Mouse (Mus musculus) kidney, embryonic 15.5 days (tissue): Measurements from ENCODE around the gene Crybg2. TPM values are rescaled to one million over a fixed set of nuclear protein-coding genes. Genes with fewer than 3 reads are reported as not detected.

ENCODE experiments used
- ATAC-seq: fragments of 200-750 bp; cut with Nextera tagmentation; replicated peaks from 2 replicates; pipeline ENCODE4 v1.8.0; 2017; ENCODE audit warnings: moderate TSS enrichment; ENCODE audit not compliant: low FRiP score
- H3K27ac ChIP-seq: fragments of 300-500 bp; sonication (generic); 2 replicates; pipeline ENCODE4 v1.5.1; 2015; ENCODE audit warnings: mild to moderate bottlenecking, inconsistent platforms
- H3K27me3 ChIP-seq: fragments of 300-500 bp; sonication (generic); 2 replicates; pipeline ENCODE4 v1.6.1; 2015; ENCODE audit warnings: inconsistent platforms
- H3K36me3 ChIP-seq: fragments of 300-500 bp; sonication (generic); 2 replicates; pipeline ENCODE4 v1.6.1; 2015; ENCODE audit warnings: inconsistent platforms
- H3K4me1 ChIP-seq: fragments of 300-500 bp; sonication (generic); 2 replicates; pipeline ENCODE4 v1.6.1; 2015; ENCODE audit warnings: inconsistent platforms
- H3K4me2 ChIP-seq: fragments of 300-500 bp; sonication (generic); 2 replicates; pipeline ENCODE4 v1.6.1; 2015; ENCODE audit warnings: moderate library complexity, mild to moderate bottlenecking, inconsistent platforms
- H3K4me3 ChIP-seq: fragments of 300-500 bp; sonication (generic); replicated peaks from 2 replicates; pipeline ENCODE4 v1.5.1; 2015; ENCODE audit warnings: mild to moderate bottlenecking, inconsistent platforms
- H3K9ac ChIP-seq: fragments of 300-500 bp; sonication (generic); 2 replicates; pipeline ENCODE4 v1.6.1; 2015; ENCODE audit warnings: mild to moderate bottlenecking, inconsistent platforms
- H3K9me3 ChIP-seq: fragments of 300-500 bp; sonication (generic); replicated peaks from 2 replicates; pipeline ENCODE4 v1.6.1; 2016; ENCODE audit warnings: inconsistent platforms
- WGBS: fragments of 180-500 bp; shearing (Covaris S2); methylation state at CpG from one replicate; pipeline ENCODE4 v1.1.7; 2015; ENCODE audit warnings: mixed read lengths; 5-methylcytosine and 5-hydroxymethylcytosine counted together
- polyA plus RNA-seq: library from polyadenylated mRNA; unstranded; fragments of >200 nt; fragmentation: Nextera tagmentation; extraction: Ambion mirVana; gene quantifications from 2 replicates; pipeline ENCODE4 v1.2.1, GENCODE M21; 2015

The Crybg2 gene
- polyA plus RNA-seq, 1 experiment from 2014 or later: 3.9 TPM

- H3K9ac ChIP-seq: no peak overlapping the region
- H3K27ac ChIP-seq: no peak overlapping the region
- WGBS: 89% methylated on average over 21 of the region's 21 CpGs
- H3K36me3 ChIP-seq: peaks cover 12% of the 10 kb centered on the region; the same call in 1 of the 2 replicates
- no peak for ATAC-seq
- no peak overlapping the region for H3K4me3 ChIP-seq
- peaks cover 56% of the 10 kb centered on the region for H3K4me1 ChIP-seq
- peak overlapping the region; percentile 87 for H3K4me2 ChIP-seq
- H3K9me3 ChIP-seq: no peaks in the 10 kb centered on the region
- no peaks in the 10 kb centered on the region for H3K27me3 ChIP-seq
Observed at GRCm38 (mm10) chr4:134126300-134127120, 65.9 kb downstream of the Crybg2 start.

GRCm38 (mm10) chr4:134127121-134127455, 66.5 kb downstream of the Crybg2 start:
- no peak overlapping the region for H3K27ac ChIP-seq
- H3K27me3 ChIP-seq: no peaks in the 10 kb centered on the region
- H3K9ac ChIP-seq: 0 out of 2 replicates have a peak overlapping the region, but pooled peaks have one; percentile 78
- peak overlapping the region; percentile 60; the same call in 1 of the 2 replicates for H3K4me3 ChIP-seq
- peaks cover 12% of the 10 kb centered on the region; the same call in 1 of the 2 replicates for H3K36me3 ChIP-seq
- H3K4me1 ChIP-seq: peaks cover 53% of the 10 kb centered on the region
- H3K4me2 ChIP-seq: peak overlapping the region; percentile 87
- no peaks in the 10 kb centered on the region for H3K9me3 ChIP-seq
- WGBS: 81% methylated on average over 7 of the region's 7 CpGs
- ATAC-seq: no peak

GRCm38 (mm10) chr4:134127793-134128192, 67.2 kb downstream of the Crybg2 start:
- H3K9me3 ChIP-seq: no peaks in the 10 kb centered on the region
- H3K27ac ChIP-seq: no peak overlapping the region
- peaks cover 48% of the 10 kb centered on the region for H3K4me1 ChIP-seq
- 47% methylated on average over 8 of the region's 8 CpGs for WGBS
- H3K27me3 ChIP-seq: no peaks in the 10 kb centered on the region
- H3K4me3 ChIP-seq: peak overlapping the region; percentile 60
- no peak for ATAC-seq
- peak overlapping the region; percentile 78 for H3K9ac ChIP-seq
- peak overlapping the region; percentile 87 for H3K4me2 ChIP-seq
- H3K36me3 ChIP-seq: peaks cover 14% of the 10 kb centered on the region; the same call in 1 of the 2 replicates

- peaks cover 48% of the 10 kb centered on the region for H3K4me1 ChIP-seq
- peak within 1 kb of the TSS; percentile 78 for H3K9ac ChIP-seq
- peak; percentile 95 for ATAC-seq
- peak within 1 kb of the TSS; percentile 94 for H3K27ac ChIP-seq
- H3K4me2 ChIP-seq: peak within 1 kb of the TSS; percentile 87
- H3K27me3 ChIP-seq: no peaks in the 10 kb centered on the region
- H3K36me3 ChIP-seq: peaks cover 14% of the 10 kb centered on the region; the same call in 1 of the 2 replicates
- WGBS: under 1% methylated on average over 46 of the region's 50 CpGs
- no peaks in the 10 kb centered on the region for H3K9me3 ChIP-seq
- H3K4me3 ChIP-seq: peak within 1 kb of the TSS; percentile 60
Observed at GRCm38 (mm10) chr4:134128221-134128982, 67.8 kb downstream of the Crybg2 start, which contains the start of gene Sh3bgrl3. Gene Sh3bgrl3, minus strand, starts transcription at chr4:134128789.

- peak overlapping the region; percentile 94 for H3K27ac ChIP-seq
- no peaks in the 10 kb centered on the region for H3K9me3 ChIP-seq
- H3K4me1 ChIP-seq: peaks cover 45% of the 10 kb centered on the region
- H3K36me3 ChIP-seq: peaks cover 14% of the 10 kb centered on the region; the same call in 1 of the 2 replicates
- H3K4me2 ChIP-seq: peak overlapping the region; percentile 87
- no peaks in the 10 kb centered on the region for H3K27me3 ChIP-seq
- H3K9ac ChIP-seq: peak overlapping the region; percentile 53
- H3K4me3 ChIP-seq: peak overlapping the region; percentile 60
- 2% methylated on average over 14 of the region's 14 CpGs for WGBS
- ATAC-seq: peak; percentile 58
Observed at GRCm38 (mm10) chr4:134128983-134129362, 68.4 kb downstream of the Crybg2 start.

GRCm38 (mm10) chr4:134129482-134129881, 68.9 kb downstream of the Crybg2 start:
- Histone ChIP-seq H3K36me3 (peaks cover 14% of the 10 kb centered on the region; the same call in 1 of the 2 replicates), H3K9me3 (no peaks in the 10 kb centered on the region), H3K4me2 (peak overlapping the region; percentile 87), H3K9ac (peak overlapping the region; percentile 53; the same call in 1 of the 2 replicates), H3K4me1 (peaks cover 40% of the 10 kb centered on the region), H3K4me3 (peak overlapping the region; percentile 60), H3K27me3 (no peaks in the 10 kb centered on the region), H3K27ac (peak overlapping the region; percentile 94)
- no peak for ATAC-seq
- 38% methylated on average over 6 of the region's 6 CpGs for WGBS

GRCm38 (mm10) chr4:134132117-134132516, 71.5 kb downstream of the Crybg2 start:
- no peak for ATAC-seq
- no peak overlapping the region for H3K4me3 ChIP-seq
- H3K27me3 ChIP-seq: no peaks in the 10 kb centered on the region
- H3K36me3 ChIP-seq: peaks cover 12% of the 10 kb centered on the region; the same call in 1 of the 2 replicates
- H3K4me2 ChIP-seq: no peak overlapping the region
- no peak overlapping the region for H3K9ac ChIP-seq
- 83% methylated on average over 3 of the region's 3 CpGs for whole genome bisulfite sequencing
- no peak overlapping the region; the same call in 1 of the 2 replicates for H3K27ac ChIP-seq
- H3K4me1 ChIP-seq: peaks cover 34% of the 10 kb centered on the region
- no peaks in the 10 kb centered on the region for H3K9me3 ChIP-seq

- ATAC-seq: no peak
- 71% methylated on average over 8 of the region's 8 CpGs for WGBS
- H3K4me1 ChIP-seq: peaks cover 30% of the 10 kb centered on the region
- peaks cover 14% of the 10 kb centered on the region; the same call in 1 of the 2 replicates for H3K36me3 ChIP-seq
- H3K9me3 ChIP-seq: no peaks in the 10 kb centered on the region
- H3K27me3 ChIP-seq: no peaks in the 10 kb centered on the region
- H3K4me3 ChIP-seq: no peak overlapping the region
- H3K27ac ChIP-seq: no peak overlapping the region; the same call in 1 of the 2 replicates
- H3K9ac ChIP-seq: no peak overlapping the region
- no peak overlapping the region for H3K4me2 ChIP-seq
Observed at GRCm38 (mm10) chr4:134132519-134133095, 72.0 kb downstream of the Crybg2 start.

GRCm38 (mm10) chr4:134136280-134136926, 75.8 kb downstream of the Crybg2 start:
- peak overlapping the region; percentile 66 for H3K27ac ChIP-seq
- 42% methylated on average over 3 of the region's 3 CpGs for WGBS

GRCm38 (mm10) chr4:134138857-134139256, 78.2 kb downstream of the Crybg2 start:
- no peak for ATAC-seq
- no peaks in the 10 kb centered on the region for H3K27me3 ChIP-seq
- H3K9ac ChIP-seq: no peak overlapping the region
- WGBS: 94% methylated on average over 2 of the region's 2 CpGs
- H3K27ac ChIP-seq: no peak overlapping the region
- 0 out of 2 replicates have a peak, but pooled peaks cover 7% of the 10 kb centered on the region for H3K4me1 ChIP-seq
- H3K36me3 ChIP-seq: peaks cover 8% of the 10 kb centered on the region
- no peak overlapping the region for H3K4me2 ChIP-seq
- H3K4me3 ChIP-seq: no peak overlapping the region
- H3K9me3 ChIP-seq: no peaks in the 10 kb centered on the region

More at GRCm38 (mm10) chr4:134136280-134136926, 75.8 kb downstream of the Crybg2 start:
- ATAC-seq: no peak
- H3K9ac ChIP-seq: 0 out of 2 replicates have a peak overlapping the region, but pooled peaks have one; percentile 7
- H3K27me3 ChIP-seq: no peaks in the 10 kb centered on the region
- no peak overlapping the region for H3K4me3 ChIP-seq
- peaks cover 7% of the 10 kb centered on the region; the same call in 1 of the 2 replicates for H3K36me3 ChIP-seq
- H3K4me2 ChIP-seq: no peak overlapping the region
- H3K4me1 ChIP-seq: 0 out of 2 replicates have a peak, but pooled peaks cover 7% of the 10 kb centered on the region
- H3K9me3 ChIP-seq: no peaks in the 10 kb centered on the region
